ENCODE assay signal across 12 mouse cellular contexts in genomic region chr4:150076147-150076546, GRCm38 (mm10). TPM values are rescaled to one million over a fixed set of nuclear protein-coding genes. Genes with fewer than 3 reads are reported as not detected.
DNase-seq lines count a peak whose midpoint lies in the region; ATAC-seq and TF ChIP-seq lines count a peak whose summit lies in the region.
"Had no signal": no experiment of that assay in that cellular context is flagged by ENCODE, and none has a peak within 500 bp of the region (broad histone marks: within the 10 kb centered on the region; RNA-seq: fewer than 3 reads in every experiment).

No protein-coding gene starts in this region.

- no peaks in the 10 kb centered on the region for H3K9me3 ChIP-seq in heart, embryonic 14.5 days (ENCODE audit: control insufficient read depth, low read length)
- H3K9me3 ChIP-seq in lung, postnatal 0 days (ENCODE audit: low read length), result no peaks in the 10 kb centered on the region
- no peaks in the 10 kb centered on the region for H3K9me3 ChIP-seq in forebrain, embryonic 15.5 days
- H3K9me3 ChIP-seq: embryonic facial prominence, embryonic 12.5 days had no signal

- H3K4me2 ChIP-seq in heart, embryonic 14.5 days (ENCODE audit: low read length), result peak overlapping the region; percentile 21; the same call in 1 of the 2 replicates
- no peak overlapping the region for H3K4me2 ChIP-seq in lung, postnatal 0 days (replicated peaks; ENCODE audit: low read depth, low read length)
- no peak overlapping the region for H3K4me2 ChIP-seq in forebrain, embryonic 15.5 days (replicated peaks)
- H3K4me2 ChIP-seq: embryonic facial prominence, embryonic 12.5 days had no signal

- no peaks in the 10 kb centered on the region for H3K27me3 ChIP-seq in heart, embryonic 14.5 days (ENCODE audit: control insufficient read depth, insufficient read depth, low read length)
- no peaks in the 10 kb centered on the region for H3K27me3 ChIP-seq in lung, postnatal 0 days (replicated peaks; ENCODE audit: insufficient read depth, low read length)
- no peaks in the 10 kb centered on the region for H3K27me3 ChIP-seq in forebrain, embryonic 15.5 days

- H3K9ac ChIP-seq in heart, embryonic 14.5 days (ENCODE audit: low read length), result no peak overlapping the region
- H3K9ac ChIP-seq in lung, postnatal 0 days (replicated peaks; ENCODE audit: low read depth), result no peak overlapping the region
- H3K9ac ChIP-seq in forebrain, embryonic 15.5 days (replicated peaks), result no peak overlapping the region
- H3K9ac ChIP-seq: embryonic facial prominence, embryonic 12.5 days had no signal

- intact Hi-C loops in heart, postnatal 25 days (cut with DNase I), result no loop called here

- 15% methylated on average over 18 of the region's 18 CpGs for WGBS in heart, embryonic 14.5 days
- 36% methylated on average over 18 of the region's 18 CpGs for WGBS in bone marrow, adult 2 months
- WGBS in lung, postnatal 0 days, result 29% methylated on average over 18 of the region's 18 CpGs
- 49% methylated on average over 18 of the region's 18 CpGs for WGBS in forebrain, embryonic 15.5 days

- H3K27ac ChIP-seq in heart, embryonic 14.5 days (replicated peaks in 1 of 2; ENCODE audit: control insufficient read depth in 1 of 2, insufficient read depth in 1 of 2, low read depth in 2 of 2, low read length in 2 of 2), result peak overlapping the region in 1 of 2 experiments; percentile 36; a peak in 1 of 4 replicates
- peak overlapping the region; percentile 75 for H3K27ac ChIP-seq in bone marrow, adult 2 months (ENCODE audit: control insufficient read depth, insufficient read depth, low read depth, low read length, poor library complexity)
- peak overlapping the region; percentile 59; the same call in 1 of the 2 replicates for H3K27ac ChIP-seq in lung, postnatal 0 days (ENCODE audit: low read length)
- no peak overlapping the region for H3K27ac ChIP-seq in forebrain, embryonic 15.5 days (replicated peaks)
- H3K27ac ChIP-seq: embryonic facial prominence, embryonic 12.5 days had no signal

- TF ChIP-seq CTCF in bone marrow, adult 2 months (IDR thresholded peaks at IDR 0.05; ENCODE audit: control insufficient read depth, insufficient read depth, low read length), result no peak
- no peak for TF ChIP-seq CTCF in lung, postnatal 0 days (IDR thresholded peaks at IDR 0.05)

- H3K4me1 ChIP-seq in heart, embryonic 14.5 days (ENCODE audit: control insufficient read depth in 2 of 2, insufficient read depth in 2 of 2, low read length in 2 of 2), result peaks cover 10 to 15% of the 10 kb centered on the region in 2 experiments
- H3K4me1 ChIP-seq in bone marrow, adult 2 months (ENCODE audit: control insufficient read depth, insufficient read depth, low read length), result peaks cover 2% of the 10 kb centered on the region
- no peaks in the 10 kb centered on the region for H3K4me1 ChIP-seq in lung, postnatal 0 days (ENCODE audit: insufficient read depth, low read depth, low read length)
- no peaks in the 10 kb centered on the region for H3K4me1 ChIP-seq in forebrain, embryonic 15.5 days

- H3K4me3 ChIP-seq in heart, embryonic 14.5 days (ENCODE audit: control insufficient read depth in 1 of 2, insufficient read depth in 1 of 2, low read depth in 1 of 2, low read length in 2 of 2), result no peak overlapping the region
- no peak overlapping the region for H3K4me3 ChIP-seq in bone marrow, adult 2 months (replicated peaks; ENCODE audit: control insufficient read depth, low read depth, low read length)
- no peak overlapping the region for H3K4me3 ChIP-seq in lung, postnatal 0 days (ENCODE audit: low read depth, low read length)
- H3K4me3 ChIP-seq in forebrain, embryonic 15.5 days, result no peak overlapping the region
- H3K4me3 ChIP-seq: embryonic facial prominence, embryonic 12.5 days had no signal

- H3K36me3 ChIP-seq in heart, embryonic 14.5 days (ENCODE audit: control insufficient read depth, insufficient read depth, low read length), result no peaks in the 10 kb centered on the region
- no peaks in the 10 kb centered on the region for H3K36me3 ChIP-seq in lung, postnatal 0 days (ENCODE audit: insufficient read depth, low read length)
- H3K36me3 ChIP-seq in forebrain, embryonic 15.5 days, result no peaks in the 10 kb centered on the region
- H3K36me3 ChIP-seq: embryonic facial prominence, embryonic 12.5 days had no signal

- TF ChIP-seq POLR2A in bone marrow, adult 2 months (IDR thresholded peaks at IDR 0.05; ENCODE audit: borderline replicate concordance, control insufficient read depth, low read depth, low read length), result no peak

- no peak for ATAC-seq in heart, embryonic 14.5 days (ENCODE audit: insufficient number of reproducible peaks, insufficient read depth, low FRiP score, low read depth)
- ATAC-seq in lung, postnatal 0 days, result peak; percentile 74
- no peak for ATAC-seq in cerebellum, adult (ENCODE audit: insufficient number of reproducible peaks, low FRiP score, low TSS enrichment)
- no peak for ATAC-seq in forebrain, embryonic 15.5 days (replicated peaks)

- peak; percentile 68 for TF ChIP-seq EP300 in lung, postnatal 0 days (IDR thresholded peaks at IDR 0.05)

- no peak for DNase-seq in heart, postnatal 25 days (ENCODE audit: low spot score)
- peak; percentile 72 for DNase-seq in 416B (ENCODE audit: low read depth)
- DNase-seq in lung, postnatal 0 days (ENCODE audit: low spot score), result peak; percentile 95
- DNase-seq in embryo, embryonic 10.5 days (ENCODE audit: low spot score), result no peak
- DNase-seq: gastrocnemius, postnatal 14 days; kidney, adult 9 months; right cerebral cortex, postnatal 25 days had no signal

RNA-seq across cellular contexts. Expression of gene Gpr157, which starts 11.0 kb away (rescaled TPM):
- 2.2 TPM in 2 replicates for polyA plus RNA-seq in heart, embryonic 14.5 days (2014; fragmentation: Nextera tagmentation; extraction: Ambion mirVana)
- 10 to 100 TPM; 34.8 to 37.8 TPM for total RNA-seq in heart, postnatal 25 days (2021)
- polyA plus RNA-seq in bone marrow, adult 2 months (2011; ENCODE audit: insufficient read depth, insufficient read length, low replicate concordance, missing spikeins), result 1.6 and 2.0 TPM in 2 replicates
- 1.6 TPM in 2 replicates for polyA plus RNA-seq in lung, postnatal 0 days (2015; fragmentation: Nextera tagmentation; extraction: Ambion mirVana)
- 0.20 and 0.23 TPM in 2 replicates for polyA plus RNA-seq in forebrain, embryonic 15.5 days (2015; fragmentation: Nextera tagmentation; extraction: Ambion mirVana)

RNA-seq across cellular contexts. Expression of gene Slc2a5, which starts 42.9 kb away (rescaled TPM):
- polyA plus RNA-seq in heart, embryonic 14.5 days (2014; fragmentation: Nextera tagmentation; extraction: Ambion mirVana), result 1.1 and 1.4 TPM in 2 replicates
- under 1 TPM in 1 of 2 experiments, not detected in 1; 0.31 TPM for total RNA-seq in heart, postnatal 25 days (2021)
- 0.62 TPM in 1 of 2 replicates, not detected in the other for polyA plus RNA-seq in bone marrow, adult 2 months (2011; ENCODE audit: insufficient read depth, insufficient read length, low replicate concordance, missing spikeins)
- polyA plus RNA-seq in lung, postnatal 0 days (2015; fragmentation: Nextera tagmentation; extraction: Ambion mirVana), result 0.23 and 0.60 TPM in 2 replicates
- 1.9 and 2.4 TPM in 2 replicates for polyA plus RNA-seq in forebrain, embryonic 15.5 days (2015; fragmentation: Nextera tagmentation; extraction: Ambion mirVana)

Comparison
In these comparisons a context has a peak if more than half of its experiments do, and no peak if none do; other contexts are left out.
1. DNase-seq: peak in 416B (single experiment) and lung, postnatal 0 days (single experiment); none in heart, postnatal 25 days (single experiment) and embryo, embryonic 10.5 days (single experiment).